Mouse (Mus musculus) CH12.LX (cell line): ENCODE measurements around the gene Myrf.
"Not testable (repeated sequence)": the region's sequence is repeated elsewhere in the genome, so short reads cannot be mapped to it uniquely, and the experiment has no call there.

ENCODE experiments used
- CTCF ChIP-seq, 2 experiments: IDR thresholded peaks in 1 of 2; conservative IDR thresholded peaks in 1 of 2; 2 replicates each; pipeline ENCODE4 v1.5.1; 2011 to 2012; ENCODE audit warnings: low read depth in 2 of 2, low read length in 2 of 2, improper control_type of control experiment in 1 of 2, inconsistent platforms in 1 of 2, mild to moderate bottlenecking in 1 of 2, moderate library complexity in 1 of 2
- EP300 ChIP-seq: IDR thresholded peaks from 2 replicates; pipeline ENCODE4 v1.6.1; 2011; ENCODE audit warnings: low read length, improper control_type of control experiment
- KAT2A ChIP-seq: IDR thresholded peaks from 2 replicates; pipeline ENCODE4 v1.6.1; 2012; ENCODE audit warnings: low read length, improper control_type of control experiment, inconsistent platforms; ENCODE audit not compliant: insufficient replicate concordance
- POLR2A ChIP-seq: IDR thresholded peaks from 2 replicates; pipeline ENCODE4 v1.6.1; 2011; ENCODE audit warnings: low read depth, mild to moderate bottlenecking, improper control_type of control experiment, low read length

DNA sequence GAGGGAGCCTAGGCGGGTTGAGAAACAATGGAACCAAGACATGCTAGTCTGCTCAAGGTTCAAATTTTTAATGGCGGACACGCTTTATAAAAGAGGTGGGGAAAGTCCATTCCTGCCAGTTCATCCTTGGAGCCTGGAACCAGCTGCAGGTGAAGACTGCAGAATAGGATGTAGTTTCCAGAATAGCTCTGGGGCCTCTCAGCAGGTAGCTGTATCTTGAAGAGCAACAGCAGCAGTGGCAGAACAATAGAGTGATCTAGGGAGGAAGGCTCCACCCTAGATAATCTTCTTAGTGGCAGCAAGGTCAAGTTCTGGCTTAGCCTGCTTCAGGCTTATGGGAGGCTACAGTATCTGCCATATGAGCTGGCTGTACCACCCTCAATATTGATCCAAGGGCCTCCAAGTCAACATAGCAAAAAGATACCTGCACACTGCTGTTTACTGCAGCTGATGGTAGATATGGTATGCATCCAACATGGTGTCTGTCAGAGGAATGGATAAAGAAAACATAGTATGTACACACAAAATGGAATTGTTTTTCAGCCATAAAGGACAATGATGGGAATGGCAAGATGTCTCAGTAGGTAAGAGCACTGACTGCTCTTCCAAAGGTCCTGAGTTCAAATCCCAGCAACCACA lies 70.7 kb downstream of the Myrf start:
- TF ChIP-seq EP300; POLR2A; CTCF (conservative IDR thresholded peaks at IDR 0.05 in 1 of 2, IDR thresholded peaks at IDR 0.05 in 1 of 2; ENCODE audit: low read depth in 2 of 2, low read length in 2 of 2); KAT2A: not testable (repeated sequence)
